Mouse (Mus musculus): ENCODE data around the gene Mad1l1. TPM values are rescaled to one million over a fixed set of nuclear protein-coding genes. Genes with fewer than 3 reads are reported as not detected.

Mad1l1 gene
- polyA plus RNA-seq, 1 experiment from 2014 or later, result 33.8 TPM

- Histone ChIP-seq H3K27me3 (no peaks in the 10 kb centered on the region), H3K4me1 (peaks cover 45% of the 10 kb centered on the region), H3K4me3 (no peak overlapping the region), H3K27ac (replicated peaks) (no peak overlapping the region), H3K4me2 (replicated peaks) (no peak overlapping the region), H3K9me3 (no peaks in the 10 kb centered on the region), H3K36me3 (no peaks in the 10 kb centered on the region), H3K9ac (replicated peaks) (no peak overlapping the region)
- ATAC-seq (replicated peaks), result no peak
- WGBS, result 86% methylated on average over 7 of the region's 7 CpGs
Observed at GRCm38 (mm10) chr5:140087242-140087641, 234.1 kb downstream of the Mad1l1 start.

GRCm38 (mm10) chr5:140084341-140084740, 237.0 kb downstream of the Mad1l1 start:
- Histone ChIP-seq H3K4me3 (no peak overlapping the region), H3K27ac (replicated peaks) (no peak overlapping the region), H3K4me2 (replicated peaks) (no peak overlapping the region), H3K36me3 (no peaks in the 10 kb centered on the region), H3K9ac (replicated peaks) (no peak overlapping the region), H3K27me3 (no peaks in the 10 kb centered on the region), H3K4me1 (peaks cover 40% of the 10 kb centered on the region), H3K9me3 (no peaks in the 10 kb centered on the region)
- no peak for ATAC-seq (replicated peaks)
- 96% methylated on average over 6 of the region's 6 CpGs for WGBS

DNA sequence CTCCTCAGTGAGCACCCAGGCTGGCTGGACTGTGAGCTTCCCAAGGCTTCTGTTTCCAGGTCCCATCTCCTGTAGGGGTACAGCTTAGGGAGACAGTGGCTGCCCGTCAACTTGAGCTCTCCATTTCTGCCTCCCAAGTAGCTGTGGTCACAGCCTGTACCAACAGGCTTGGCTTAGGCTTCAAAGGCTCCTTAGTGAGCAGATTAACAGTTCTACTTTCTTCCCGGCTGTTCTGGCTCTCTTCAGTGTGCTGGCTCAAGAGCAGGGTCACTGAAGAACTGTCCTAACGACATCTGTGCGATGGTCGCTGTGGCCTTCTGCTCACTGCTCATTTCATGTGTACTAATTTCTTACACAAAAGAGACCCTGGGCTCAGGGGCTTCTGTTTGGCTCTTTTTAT, 237.4 kb downstream of the Mad1l1 start:
- 61% methylated on average over 5 of the region's 5 CpGs for WGBS
- Histone ChIP-seq H3K9me3 (no peaks in the 10 kb centered on the region), H3K27ac (replicated peaks) (no peak overlapping the region), H3K27me3 (no peaks in the 10 kb centered on the region), H3K4me2 (replicated peaks) (no peak overlapping the region), H3K4me1 (peaks cover 40% of the 10 kb centered on the region), H3K4me3 (no peak overlapping the region), H3K9ac (replicated peaks) (no peak overlapping the region), H3K36me3 (no peaks in the 10 kb centered on the region)
- ATAC-seq (replicated peaks), result no peak

- 35% methylated on average over 11 of the region's 11 CpGs for WGBS
- peak; percentile 76 for ATAC-seq (replicated peaks)
- Histone ChIP-seq H3K36me3 (no peaks in the 10 kb centered on the region), H3K9me3 (no peaks in the 10 kb centered on the region), H3K27ac (replicated peaks) (no peak overlapping the region), H3K4me2 (replicated peaks) (no peak overlapping the region), H3K4me3 (no peak overlapping the region), H3K27me3 (no peaks in the 10 kb centered on the region), H3K4me1 (peaks cover 37% of the 10 kb centered on the region), H3K9ac (replicated peaks) (no peak overlapping the region)
Observed at GRCm38 (mm10) chr5:140082204-140082812, 239.0 kb downstream of the Mad1l1 start.

- H3K4me3 ChIP-seq, result no peak overlapping the region
- H3K4me2 ChIP-seq (replicated peaks), result no peak overlapping the region
- no peak for ATAC-seq (replicated peaks)
- no peak overlapping the region for H3K9ac ChIP-seq (replicated peaks)
- H3K9me3 ChIP-seq, result no peaks in the 10 kb centered on the region
- no peak overlapping the region for H3K27ac ChIP-seq (replicated peaks)
- H3K36me3 ChIP-seq, result no peaks in the 10 kb centered on the region
- peaks cover 28% of the 10 kb centered on the region for H3K4me1 ChIP-seq
- H3K27me3 ChIP-seq, result no peaks in the 10 kb centered on the region
- 47% methylated on average over 10 of the region's 10 CpGs for WGBS
Observed at GRCm38 (mm10) chr5:140081084-140081483, 240.3 kb downstream of the Mad1l1 start.

GRCm38 (mm10) chr5:140079511-140079910, 241.8 kb downstream of the Mad1l1 start:
- ATAC-seq (replicated peaks), result no peak
- Histone ChIP-seq H3K9ac (replicated peaks) (no peak overlapping the region), H3K9me3 (no peaks in the 10 kb centered on the region), H3K4me1 (peaks cover 32% of the 10 kb centered on the region), H3K4me2 (replicated peaks) (no peak overlapping the region), H3K4me3 (no peak overlapping the region), H3K36me3 (no peaks in the 10 kb centered on the region), H3K27me3 (no peaks in the 10 kb centered on the region), H3K27ac (replicated peaks) (no peak overlapping the region)
- WGBS, result 96% methylated on average over 4 of the region's 4 CpGs

GRCm38 (mm10) chr5:140078406-140078805, 242.9 kb downstream of the Mad1l1 start:
- Histone ChIP-seq H3K9me3 (no peaks in the 10 kb centered on the region), H3K4me1 (peaks cover 42% of the 10 kb centered on the region), H3K9ac (replicated peaks) (no peak overlapping the region), H3K36me3 (no peaks in the 10 kb centered on the region), H3K27ac (replicated peaks) (no peak overlapping the region), H3K27me3 (no peaks in the 10 kb centered on the region), H3K4me2 (replicated peaks) (no peak overlapping the region), H3K4me3 (no peak overlapping the region)
- no peak for ATAC-seq (replicated peaks)
- 92% methylated on average over 3 of the region's 3 CpGs for WGBS

- H3K36me3 ChIP-seq, result no peaks in the 10 kb centered on the region
- no peaks in the 10 kb centered on the region for H3K27me3 ChIP-seq
- H3K9ac ChIP-seq (replicated peaks), result no peak overlapping the region
- WGBS, result 90% methylated on average over 2 of the region's 2 CpGs
- no peak for ATAC-seq (replicated peaks)
- H3K4me3 ChIP-seq, result no peak overlapping the region
- H3K9me3 ChIP-seq, result no peaks in the 10 kb centered on the region
- H3K4me1 ChIP-seq, result peaks cover 30% of the 10 kb centered on the region
- H3K27ac ChIP-seq (replicated peaks), result no peak overlapping the region
- no peak overlapping the region for H3K4me2 ChIP-seq (replicated peaks)
Observed at GRCm38 (mm10) chr5:140076438-140076837, 244.9 kb downstream of the Mad1l1 start.

GRCm38 (mm10) chr5:140073671-140074116, 247.7 kb downstream of the Mad1l1 start:
- Histone ChIP-seq H3K27ac (replicated peaks) (peak overlapping the region; percentile 36), H3K4me2 (replicated peaks) (no peak overlapping the region), H3K36me3 (no peaks in the 10 kb centered on the region), H3K9me3 (no peaks in the 10 kb centered on the region), H3K27me3 (no peaks in the 10 kb centered on the region), H3K9ac (replicated peaks) (0 out of 2 replicates have a peak overlapping the region, but pooled peaks have one; percentile 9), H3K4me3 (no peak overlapping the region), H3K4me1 (peaks cover 23% of the 10 kb centered on the region)
- 3% methylated on average over 12 of the region's 12 CpGs for WGBS
- ATAC-seq (replicated peaks), result peak; percentile 92

DNA sequence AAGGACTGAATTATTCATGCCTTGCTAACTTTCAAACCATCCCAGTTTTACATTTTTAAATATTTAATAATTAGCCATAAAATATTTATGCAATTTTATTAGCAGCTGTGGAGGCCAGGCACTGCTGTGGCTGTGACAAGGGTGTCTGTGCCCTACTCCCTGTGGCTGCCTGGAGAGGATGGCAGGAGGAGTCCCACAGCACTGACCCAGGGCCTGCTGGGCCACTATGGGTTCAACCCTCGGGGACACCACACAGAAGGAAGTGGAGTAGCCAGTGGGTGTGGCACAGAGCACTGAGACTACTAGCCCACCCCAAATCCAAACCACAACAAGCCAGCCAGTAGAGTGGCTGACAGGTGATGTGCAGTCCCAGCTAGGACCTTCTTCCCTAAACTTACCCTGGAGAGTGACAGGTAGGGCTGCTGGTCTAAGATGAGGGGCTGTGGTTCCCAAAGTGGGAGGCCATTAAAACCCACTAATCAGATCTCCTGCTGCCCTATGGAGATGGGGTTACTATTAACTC, 248.1 kb downstream of the Mad1l1 start:
- ATAC-seq (replicated peaks), result peak; percentile 44
- WGBS, result 25% methylated on average over 1 of the region's 1 CpGs
- Histone ChIP-seq H3K27ac (replicated peaks) (peak overlapping the region; percentile 36), H3K27me3 (no peaks in the 10 kb centered on the region), H3K4me3 (no peak overlapping the region), H3K9me3 (no peaks in the 10 kb centered on the region), H3K36me3 (no peaks in the 10 kb centered on the region), H3K4me1 (peaks cover 28% of the 10 kb centered on the region), H3K4me2 (replicated peaks) (no peak overlapping the region), H3K9ac (replicated peaks) (0 out of 2 replicates have a peak overlapping the region, but pooled peaks have one; percentile 9)

GRCm38 (mm10) chr5:140068506-140068905, 252.8 kb downstream of the Mad1l1 start:
- Histone ChIP-seq H3K9me3 (no peaks in the 10 kb centered on the region), H3K4me1 (peaks cover 15% of the 10 kb centered on the region), H3K4me2 (replicated peaks) (no peak overlapping the region), H3K27ac (replicated peaks) (no peak overlapping the region), H3K36me3 (no peaks in the 10 kb centered on the region), H3K4me3 (no peak overlapping the region), H3K9ac (replicated peaks) (no peak overlapping the region), H3K27me3 (no peaks in the 10 kb centered on the region)
- 49% methylated on average over 5 of the region's 5 CpGs for WGBS
- ATAC-seq (replicated peaks), result no peak

DNA sequence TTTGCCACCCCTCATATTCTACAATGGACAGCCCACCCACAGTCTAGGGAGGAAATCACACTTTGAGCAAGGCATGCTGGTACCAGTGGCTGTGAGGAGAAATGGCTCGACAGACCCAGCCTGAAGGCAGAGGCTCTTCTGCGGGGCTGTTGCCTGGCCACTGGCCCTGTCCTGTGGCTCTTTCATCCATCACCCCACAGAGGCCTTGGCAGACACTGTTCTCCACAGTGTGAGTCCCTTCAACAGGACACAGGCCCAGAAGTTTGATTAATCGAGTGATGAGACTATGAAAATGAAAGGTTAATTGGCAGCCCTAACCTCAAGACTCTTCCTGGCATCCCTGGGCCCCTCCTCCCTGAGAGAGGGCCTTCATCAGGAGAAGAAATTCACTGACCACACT, 253.3 kb downstream of the Mad1l1 start:
- H3K4me1 ChIP-seq, result peaks cover 10% of the 10 kb centered on the region
- H3K36me3 ChIP-seq, result no peaks in the 10 kb centered on the region
- no peaks in the 10 kb centered on the region for H3K27me3 ChIP-seq
- no peaks in the 10 kb centered on the region for H3K9me3 ChIP-seq
- H3K27ac ChIP-seq (replicated peaks), result no peak overlapping the region
- H3K4me3 ChIP-seq, result no peak overlapping the region
- 53% methylated on average over 3 of the region's 3 CpGs for WGBS
- no peak overlapping the region for H3K4me2 ChIP-seq (replicated peaks)
- H3K9ac ChIP-seq (replicated peaks), result no peak overlapping the region
- no peak for ATAC-seq (replicated peaks)

DNA sequence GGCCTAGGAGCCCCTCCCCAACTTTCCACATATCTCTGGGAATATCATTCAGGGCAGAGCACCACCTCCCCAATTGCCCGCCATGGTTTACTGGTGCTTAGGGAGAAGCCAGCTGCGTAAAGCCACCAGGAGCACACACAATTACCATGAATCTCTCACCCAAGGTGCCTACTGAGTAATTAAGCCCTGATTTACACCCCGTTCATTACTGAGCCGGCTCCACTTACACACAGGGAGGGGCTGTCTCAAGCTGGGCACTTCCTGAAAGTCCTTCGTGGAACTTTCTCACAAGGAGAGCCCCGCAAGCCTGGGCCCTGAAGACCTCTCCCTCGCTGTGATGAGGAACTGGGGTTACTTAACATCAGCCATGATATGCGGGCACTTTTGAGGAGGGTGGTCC, 254.6 kb downstream of the Mad1l1 start:
- no peak overlapping the region for H3K4me2 ChIP-seq (replicated peaks)
- H3K4me3 ChIP-seq, result no peak overlapping the region
- no peak for ATAC-seq (replicated peaks)
- no peak overlapping the region for H3K27ac ChIP-seq (replicated peaks)
- no peaks in the 10 kb centered on the region for H3K27me3 ChIP-seq
- peaks cover 13% of the 10 kb centered on the region for H3K4me1 ChIP-seq
- H3K36me3 ChIP-seq, result no peaks in the 10 kb centered on the region
- H3K9ac ChIP-seq (replicated peaks), result no peak overlapping the region
- H3K9me3 ChIP-seq, result no peaks in the 10 kb centered on the region
- WGBS, result 56% methylated on average over 8 of the region's 8 CpGs

Measured in forebrain, embryonic 15.5 days (tissue).